Mouse (Mus musculus): ENCODE measurements at regions not wholly inside any gene's neighbourhood (a gene's known extent, or its start where the extent isn't known, plus 50 kb on each side); places are given as distances from the start of the nearest gene placed in this dataset.

DNA sequence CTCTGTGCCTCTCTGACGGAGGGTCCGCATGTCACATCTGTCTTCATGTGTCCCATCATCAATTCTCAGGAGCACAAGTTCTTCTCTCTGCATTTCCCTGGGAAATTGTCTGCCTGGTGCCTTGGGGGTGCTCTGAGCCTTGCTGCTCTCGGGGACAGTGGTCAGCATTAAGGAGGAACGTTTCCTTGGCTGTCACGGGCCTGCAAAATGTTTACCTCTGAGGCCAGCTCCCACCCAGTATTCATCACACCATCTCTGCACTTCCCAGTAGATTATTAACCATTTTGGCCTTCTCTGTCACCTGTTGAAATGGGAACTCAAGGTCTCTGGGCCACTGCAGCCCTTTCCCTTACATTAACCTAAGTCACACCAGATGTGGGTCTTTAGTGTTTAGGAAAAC, 219.8 kb upstream of the Spag17 start:
- 47% methylated on average over 5 of the region's 5 CpGs for WGBS
- no peak for ATAC-seq (ENCODE audit: insufficient read depth, low FRiP score)
- Histone ChIP-seq H3K4me1 (ENCODE audit: control insufficient read depth, insufficient read depth, low read length) (no peaks in the 10 kb centered on the region), H3K9ac (ENCODE audit: low read length) (no peak overlapping the region), H3K27ac (ENCODE audit: low read length) (no peak overlapping the region), H3K4me3 (replicated peaks; ENCODE audit: low read length) (no peak overlapping the region), H3K27me3 (ENCODE audit: control insufficient read depth, insufficient read depth, low read length) (no peaks in the 10 kb centered on the region), H3K4me2 (ENCODE audit: low read depth, low read length) (no peak overlapping the region), H3K9me3 (replicated peaks; ENCODE audit: control insufficient read depth, low read length) (no peaks in the 10 kb centered on the region), H3K36me3 (ENCODE audit: control insufficient read depth, insufficient read depth, low read length) (no peaks in the 10 kb centered on the region)

GRCm38 (mm10) chr3:99665902-99666768, 219.1 kb upstream of the Spag17 start:
- Histone ChIP-seq H3K27ac (ENCODE audit: low read length) (no peak overlapping the region), H3K4me2 (ENCODE audit: low read depth, low read length) (no peak overlapping the region), H3K9ac (ENCODE audit: low read length) (no peak overlapping the region), H3K4me3 (replicated peaks; ENCODE audit: low read length) (no peak overlapping the region), H3K9me3 (replicated peaks; ENCODE audit: control insufficient read depth, low read length) (no peaks in the 10 kb centered on the region), H3K27me3 (ENCODE audit: control insufficient read depth, insufficient read depth, low read length) (no peaks in the 10 kb centered on the region), H3K36me3 (ENCODE audit: control insufficient read depth, insufficient read depth, low read length) (no peaks in the 10 kb centered on the region), H3K4me1 (ENCODE audit: control insufficient read depth, insufficient read depth, low read length) (no peaks in the 10 kb centered on the region)
- ATAC-seq (ENCODE audit: insufficient read depth, low FRiP score): no peak
- 25% methylated on average over 10 of the region's 10 CpGs for WGBS

DNA sequence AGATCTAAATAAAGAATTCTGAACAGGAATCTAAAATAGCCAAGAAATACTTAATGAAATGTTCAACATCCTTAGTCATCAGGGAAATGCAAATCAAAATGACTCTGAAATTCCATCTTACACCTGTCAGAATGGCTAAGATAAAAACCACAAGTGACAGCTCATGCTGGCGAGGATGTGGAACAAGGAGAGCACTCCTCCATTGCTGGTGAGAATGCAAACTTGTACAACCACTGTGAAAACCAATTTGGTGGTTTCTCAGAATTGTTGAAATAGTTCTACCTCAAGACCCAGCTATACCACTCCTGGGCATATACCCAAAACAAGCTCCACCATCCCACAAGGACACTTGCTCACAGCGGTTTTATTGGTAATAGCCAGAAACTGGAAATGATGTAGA, 211.1 kb upstream of the Spag17 start:
- Histone ChIP-seq H3K4me2 (ENCODE audit: low read depth, low read length) (no peak overlapping the region), H3K9ac (ENCODE audit: low read length) (no peak overlapping the region), H3K27me3 (ENCODE audit: control insufficient read depth, insufficient read depth, low read length) (no peaks in the 10 kb centered on the region), H3K4me3 (replicated peaks; ENCODE audit: low read length) (no peak overlapping the region), H3K27ac (ENCODE audit: low read length) (no peak overlapping the region), H3K36me3 (ENCODE audit: control insufficient read depth, insufficient read depth, low read length) (no peaks in the 10 kb centered on the region), H3K9me3 (replicated peaks; ENCODE audit: control insufficient read depth, low read length) (no peaks in the 10 kb centered on the region), H3K4me1 (ENCODE audit: control insufficient read depth, insufficient read depth, low read length) (no peaks in the 10 kb centered on the region)
- 79% methylated on average over 2 of the region's 2 CpGs for WGBS
- ATAC-seq (ENCODE audit: insufficient read depth, low FRiP score): no peak

DNA sequence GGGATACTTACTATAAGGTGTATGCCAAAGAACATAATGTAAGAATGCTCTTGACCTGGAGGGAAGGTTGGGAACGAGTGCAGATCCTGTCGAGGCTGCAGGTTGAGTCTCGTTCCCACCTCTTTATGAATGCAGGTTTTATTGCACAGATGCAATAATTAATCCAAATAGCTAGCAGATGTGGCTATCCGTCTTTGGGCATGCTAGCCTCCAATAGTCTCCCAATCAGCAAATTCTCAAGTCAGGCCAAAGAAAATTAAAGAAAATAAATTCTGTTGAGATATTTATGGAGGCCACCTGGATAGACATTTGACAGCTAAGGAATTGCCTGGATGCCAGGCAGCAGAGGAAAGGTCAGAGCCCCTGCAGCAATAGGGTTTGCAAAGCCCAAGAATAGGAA, 175.7 kb upstream of the Spag17 start:
- H3K9me3 ChIP-seq (replicated peaks; ENCODE audit: control insufficient read depth, low read length): no peaks in the 10 kb centered on the region
- WGBS: 77% methylated on average over 4 of the region's 4 CpGs
- H3K27me3 ChIP-seq (ENCODE audit: control insufficient read depth, insufficient read depth, low read length): no peaks in the 10 kb centered on the region

GRCm38 (mm10) chr3:99716381-99716780, 168.8 kb upstream of the Spag17 start:
- Histone ChIP-seq H3K4me2 (ENCODE audit: low read depth, low read length) (no peak overlapping the region), H3K4me1 (ENCODE audit: control insufficient read depth, insufficient read depth, low read length) (no peaks in the 10 kb centered on the region), H3K27me3 (ENCODE audit: control insufficient read depth, insufficient read depth, low read length) (no peaks in the 10 kb centered on the region), H3K27ac (ENCODE audit: low read length) (no peak overlapping the region), H3K9ac (ENCODE audit: low read length) (no peak overlapping the region), H3K36me3 (ENCODE audit: control insufficient read depth, insufficient read depth, low read length) (no peaks in the 10 kb centered on the region), H3K9me3 (replicated peaks; ENCODE audit: control insufficient read depth, low read length) (no peaks in the 10 kb centered on the region), H3K4me3 (replicated peaks; ENCODE audit: low read length) (no peak overlapping the region)
- 65% methylated on average over 4 of the region's 4 CpGs for WGBS
- ATAC-seq (ENCODE audit: insufficient read depth, low FRiP score): no peak

More for the DNA sequence above, 175.7 kb upstream of the Spag17 start:
- no peak overlapping the region for H3K4me2 ChIP-seq (ENCODE audit: low read depth, low read length)
- no peaks in the 10 kb centered on the region for H3K4me1 ChIP-seq (ENCODE audit: control insufficient read depth, insufficient read depth, low read length)
- ATAC-seq (ENCODE audit: insufficient read depth, low FRiP score): no peak
- no peaks in the 10 kb centered on the region for H3K36me3 ChIP-seq (ENCODE audit: control insufficient read depth, insufficient read depth, low read length)
- H3K4me3 ChIP-seq (replicated peaks; ENCODE audit: low read length): no peak overlapping the region
- no peak overlapping the region for H3K27ac ChIP-seq (ENCODE audit: low read length)
- H3K9ac ChIP-seq (ENCODE audit: low read length): no peak overlapping the region

DNA sequence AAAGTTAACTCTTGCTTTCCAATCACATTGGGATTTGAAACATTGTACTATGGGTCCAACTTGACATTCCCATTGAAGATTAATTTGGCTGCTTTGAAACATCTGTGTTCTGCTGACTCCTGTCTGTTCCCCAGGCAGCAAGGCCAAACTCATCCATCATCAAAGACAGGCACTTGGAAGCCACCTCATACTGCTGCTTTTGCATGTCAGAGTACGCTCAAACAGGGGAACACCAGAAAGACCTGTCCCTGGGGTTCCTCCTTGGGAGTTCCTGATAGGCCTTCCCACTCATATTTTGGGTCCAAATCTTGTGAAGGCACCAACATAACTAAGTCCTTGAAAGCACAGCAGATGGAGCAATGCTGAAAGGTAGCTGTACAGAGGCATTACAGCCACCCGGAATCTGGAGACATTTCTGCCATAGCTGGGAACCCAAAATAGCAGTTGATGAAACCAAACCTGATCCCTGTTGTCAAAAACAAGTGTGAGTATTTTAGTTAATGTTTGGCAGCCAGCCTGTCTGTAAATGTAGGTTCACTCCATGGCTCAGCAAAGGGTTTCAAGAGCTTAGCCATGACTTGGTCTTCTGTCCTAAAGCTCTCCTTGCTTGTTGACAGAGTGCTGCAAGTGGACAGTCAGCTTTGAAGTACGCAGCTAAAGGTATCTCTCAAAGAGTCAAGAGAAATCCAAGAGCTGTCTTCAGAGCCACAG, 147.0 kb upstream of the Spag17 start:
- no peak for ATAC-seq (ENCODE audit: insufficient read depth, low FRiP score)
- Histone ChIP-seq H3K27me3 (ENCODE audit: control insufficient read depth, insufficient read depth, low read length) (no peaks in the 10 kb centered on the region), H3K4me3 (replicated peaks; ENCODE audit: low read length) (no peak overlapping the region), H3K9ac (ENCODE audit: low read length) (no peak overlapping the region), H3K4me1 (ENCODE audit: control insufficient read depth, insufficient read depth, low read length) (no peaks in the 10 kb centered on the region), H3K9me3 (replicated peaks; ENCODE audit: control insufficient read depth, low read length) (no peaks in the 10 kb centered on the region), H3K27ac (ENCODE audit: low read length) (no peak overlapping the region), H3K4me2 (ENCODE audit: low read depth, low read length) (no peak overlapping the region), H3K36me3 (ENCODE audit: control insufficient read depth, insufficient read depth, low read length) (no peaks in the 10 kb centered on the region)
- 71% methylated on average over 3 of the region's 3 CpGs for WGBS

DNA sequence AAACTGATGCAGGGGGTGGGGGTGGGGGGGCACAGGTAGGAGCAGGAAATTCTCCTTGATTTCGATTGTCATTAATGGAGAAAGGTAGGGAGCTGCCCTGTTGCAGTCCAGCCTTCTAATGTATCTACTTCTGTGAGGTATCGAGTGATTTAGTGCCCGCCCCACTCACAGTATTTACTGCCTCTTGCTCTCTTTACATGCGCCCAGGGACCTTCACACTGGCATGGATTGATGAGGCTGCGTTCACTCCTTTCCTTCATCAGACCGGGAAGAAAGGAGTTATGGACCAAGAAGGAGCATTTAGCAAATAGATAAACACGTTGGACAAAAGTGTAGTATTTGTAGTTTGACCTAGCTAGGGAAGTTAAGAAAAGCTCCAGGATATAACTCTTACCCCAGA, 145.6 kb upstream of the Spag17 start:
- H3K9ac ChIP-seq (ENCODE audit: low read length): no peak overlapping the region
- WGBS: 48% methylated on average over 7 of the region's 7 CpGs
- no peak overlapping the region for H3K4me3 ChIP-seq (replicated peaks; ENCODE audit: low read length)
- ATAC-seq (ENCODE audit: insufficient read depth, low FRiP score): no peak
- no peaks in the 10 kb centered on the region for H3K36me3 ChIP-seq (ENCODE audit: control insufficient read depth, insufficient read depth, low read length)
- no peaks in the 10 kb centered on the region for H3K9me3 ChIP-seq (replicated peaks; ENCODE audit: control insufficient read depth, low read length)
- H3K27me3 ChIP-seq (ENCODE audit: control insufficient read depth, insufficient read depth, low read length): no peaks in the 10 kb centered on the region
- no peak overlapping the region for H3K27ac ChIP-seq (ENCODE audit: low read length)
- no peaks in the 10 kb centered on the region for H3K4me1 ChIP-seq (ENCODE audit: control insufficient read depth, insufficient read depth, low read length)
- no peak overlapping the region for H3K4me2 ChIP-seq (ENCODE audit: low read depth, low read length)

DNA sequence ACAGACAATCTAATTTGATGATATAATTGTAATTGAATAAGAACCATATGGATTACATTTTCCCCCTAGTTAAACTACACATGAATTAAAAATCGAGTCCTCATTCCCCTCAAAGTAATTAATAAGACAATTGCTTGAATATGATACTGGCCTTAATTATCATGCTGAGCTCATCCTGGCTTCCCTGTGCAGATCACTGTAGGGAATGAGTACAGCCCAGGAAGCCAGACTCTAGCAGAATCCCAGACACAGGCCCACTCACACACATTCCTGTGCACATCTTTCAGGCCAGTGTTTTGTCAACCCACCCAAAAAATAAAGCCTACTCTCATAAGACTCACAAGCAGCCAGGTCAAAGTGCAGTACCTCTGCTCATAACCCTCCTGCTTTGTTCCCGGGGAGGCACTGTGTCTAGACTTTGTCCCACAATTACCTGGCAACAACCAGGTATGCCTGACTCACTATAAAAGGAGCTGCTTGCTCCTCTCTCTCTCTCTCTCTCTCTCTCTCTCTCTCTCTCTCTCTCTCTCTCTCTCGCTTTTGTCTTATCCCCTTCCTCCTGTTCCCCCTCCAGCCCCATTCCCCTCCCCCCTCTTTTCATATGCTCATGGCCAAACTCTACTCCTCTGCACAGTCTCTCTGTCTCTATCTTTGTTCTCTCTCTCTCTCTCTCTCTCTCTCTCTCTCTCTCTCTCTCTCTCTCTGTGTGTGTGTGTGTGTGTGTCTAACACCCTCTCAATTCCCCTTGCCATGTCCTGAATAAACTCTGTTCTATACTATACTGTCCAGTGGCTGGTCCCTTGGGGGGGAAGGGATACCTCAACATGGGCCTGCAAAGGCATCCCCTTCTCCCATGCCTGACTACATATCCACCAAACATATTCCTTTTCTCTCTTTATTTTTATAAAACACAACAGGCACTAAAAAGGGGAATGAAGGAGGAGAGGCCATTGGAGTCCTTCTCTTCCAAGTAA, 143.7 kb upstream of the Spag17 start:
- WGBS: 57% methylated on average over 3 of the region's 3 CpGs
- no peaks in the 10 kb centered on the region for H3K27me3 ChIP-seq (ENCODE audit: control insufficient read depth, insufficient read depth, low read length)
- no peak overlapping the region for H3K4me3 ChIP-seq (replicated peaks; ENCODE audit: low read length)
- no peaks in the 10 kb centered on the region for H3K36me3 ChIP-seq (ENCODE audit: control insufficient read depth, insufficient read depth, low read length)
- H3K27ac ChIP-seq (ENCODE audit: low read length): no peak overlapping the region
- no peak overlapping the region for H3K4me2 ChIP-seq (ENCODE audit: low read depth, low read length)
- no peaks in the 10 kb centered on the region for H3K4me1 ChIP-seq (ENCODE audit: control insufficient read depth, insufficient read depth, low read length)
- no peak for ATAC-seq (ENCODE audit: insufficient read depth, low FRiP score)
- H3K9ac ChIP-seq (ENCODE audit: low read length): no peak overlapping the region
- no peaks in the 10 kb centered on the region for H3K9me3 ChIP-seq (replicated peaks; ENCODE audit: control insufficient read depth, low read length)
